Mouse (Mus musculus): ENCODE data around the gene Fcgr1. TPM values are rescaled to one million over a fixed set of nuclear protein-coding genes. Genes with fewer than 3 reads are reported as not detected.
"Not testable (repeated sequence)": the region's sequence is repeated elsewhere in the genome, so short reads cannot be mapped to it uniquely, and the experiment has no call there.

Gene Fcgr1
- total and polyA plus RNA-seq, 2 experiments = 2.2 to 3.7 TPM

- Histone ChIP-seq H3K36me3 (ENCODE audit: control insufficient read depth, insufficient read depth, low read length) (no peaks in the 10 kb centered on the region), H3K27ac (replicated peaks; ENCODE audit: insufficient read depth, low read depth, low read length) (no peak overlapping the region), H3K27me3 (ENCODE audit: control insufficient read depth, insufficient read depth, low read length) (peaks cover 22% of the 10 kb centered on the region; the same call in 1 of the 2 replicates), H3K4me3 (ENCODE audit: insufficient read depth, low read depth, low read length) (no peak overlapping the region), H3K79me2 (ENCODE audit: control insufficient read depth, insufficient read depth, low read length) (no peaks in the 10 kb centered on the region), H3K4me1 (ENCODE audit: control insufficient read depth, insufficient read depth, low read length) (no peaks in the 10 kb centered on the region), H3K9ac (ENCODE audit: low read depth, low read length) (no peak overlapping the region)
- no peak for DNase-seq (ENCODE audit: extremely low read depth, low read depth, low spot score)
- 89% methylated on average over 4 of the region's 4 CpGs for WGBS
- no peak for TF ChIP-seq CTCF (IDR thresholded peaks at IDR 0.05; ENCODE audit: low read depth, low read length)
These were observed 36.4 kb upstream of the Fcgr1 start for GRCm38 (mm10) chr3:96330181-96330580.

DNA sequence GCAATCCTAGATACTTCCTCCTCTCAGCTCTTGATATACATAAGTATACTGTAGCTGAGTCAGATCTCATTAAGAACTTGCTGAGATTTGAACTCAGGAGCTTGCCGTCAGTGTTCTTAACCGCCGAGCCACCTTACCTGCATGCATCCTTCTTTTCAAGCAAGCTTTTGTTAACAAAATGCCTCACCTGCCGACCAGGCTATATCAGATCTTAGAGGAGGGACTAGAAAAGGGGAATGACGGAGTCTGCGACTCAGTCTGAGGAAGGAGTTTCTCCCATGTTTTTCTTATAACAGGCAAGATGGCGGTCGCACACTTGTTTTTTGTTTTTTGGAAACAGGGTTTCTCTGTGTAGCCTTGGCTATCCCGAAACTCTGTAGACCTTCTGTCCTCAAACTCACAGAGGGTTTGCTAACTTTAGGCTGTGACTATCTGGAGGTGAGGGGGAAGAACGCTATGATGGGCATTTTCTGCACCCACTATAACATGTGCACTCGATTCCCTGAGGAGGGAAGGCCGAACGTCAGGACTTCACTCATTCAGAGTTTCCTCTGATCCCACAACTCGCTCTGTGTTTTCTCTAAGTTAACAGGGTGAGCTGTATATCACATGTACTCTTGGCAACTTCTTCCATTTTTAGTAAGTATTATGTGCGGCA lies 35.1 kb upstream of the Fcgr1 start:
- H3K36me3 ChIP-seq (ENCODE audit: control insufficient read depth, insufficient read depth, low read length) = no peaks in the 10 kb centered on the region
- H3K79me2 ChIP-seq (ENCODE audit: control insufficient read depth, insufficient read depth, low read length) = no peaks in the 10 kb centered on the region
- no peaks in the 10 kb centered on the region for H3K4me1 ChIP-seq (ENCODE audit: control insufficient read depth, insufficient read depth, low read length)
- no peak for DNase-seq (ENCODE audit: extremely low read depth, low read depth, low spot score)
- H3K27ac ChIP-seq (replicated peaks; ENCODE audit: insufficient read depth, low read depth, low read length) = no peak overlapping the region
- WGBS = 37% methylated on average over 15 of the region's 15 CpGs
- H3K4me3 ChIP-seq (ENCODE audit: insufficient read depth, low read depth, low read length) = no peak overlapping the region
- H3K9ac ChIP-seq (ENCODE audit: low read depth, low read length) = no peak overlapping the region
- H3K27me3 ChIP-seq (ENCODE audit: control insufficient read depth, insufficient read depth, low read length) = peaks cover 15% of the 10 kb centered on the region; the same call in 1 of the 2 replicates
- TF ChIP-seq POLR2A (IDR thresholded peaks at IDR 0.05; ENCODE audit: extremely low read depth, insufficient read depth, low read length) = no peak
- TF ChIP-seq CTCF (IDR thresholded peaks at IDR 0.05; ENCODE audit: low read depth, low read length) = no peak

GRCm38 (mm10) chr3:96328060-96328729 lies 34.4 kb upstream of the Fcgr1 start:
- H3K27ac ChIP-seq (replicated peaks; ENCODE audit: insufficient read depth, low read depth, low read length) = not testable (repeated sequence)
- peaks cover 12% of the 10 kb centered on the region; the same call in 1 of the 2 replicates for H3K27me3 ChIP-seq (ENCODE audit: control insufficient read depth, insufficient read depth, low read length)

GRCm38 (mm10) chr3:96327647-96328046 lies 33.9 kb upstream of the Fcgr1 start:
- Histone ChIP-seq H3K9ac (ENCODE audit: low read depth, low read length) (no peak overlapping the region), H3K27ac (replicated peaks; ENCODE audit: insufficient read depth, low read depth, low read length) (no peak overlapping the region), H3K27me3 (ENCODE audit: control insufficient read depth, insufficient read depth, low read length) (peaks cover 8% of the 10 kb centered on the region; the same call in 1 of the 2 replicates), H3K4me1 (ENCODE audit: control insufficient read depth, insufficient read depth, low read length) (no peaks in the 10 kb centered on the region), H3K4me3 (ENCODE audit: insufficient read depth, low read depth, low read length) (peak overlapping the region; percentile 26; the same call in 1 of the 2 replicates), H3K36me3 (ENCODE audit: control insufficient read depth, insufficient read depth, low read length) (no peaks in the 10 kb centered on the region), H3K79me2 (ENCODE audit: control insufficient read depth, insufficient read depth, low read length) (no peaks in the 10 kb centered on the region)
- DNase-seq (ENCODE audit: extremely low read depth, low read depth, low spot score) = no peak
- TF ChIP-seq CTCF (IDR thresholded peaks at IDR 0.05; ENCODE audit: low read depth, low read length) (no peak), POLR2A (IDR thresholded peaks at IDR 0.05; ENCODE audit: extremely low read depth, insufficient read depth, low read length) (no peak)
- 3% methylated on average over 16 of the region's 18 CpGs for WGBS

More at GRCm38 (mm10) chr3:96328060-96328729, 34.4 kb upstream of the Fcgr1 start:
- WGBS = 1% methylated on average over 49 of the region's 49 CpGs
- not testable (repeated sequence) for H3K36me3 ChIP-seq (ENCODE audit: control insufficient read depth, insufficient read depth, low read length); H3K4me1 ChIP-seq (ENCODE audit: control insufficient read depth, insufficient read depth, low read length); H3K79me2 ChIP-seq (ENCODE audit: control insufficient read depth, insufficient read depth, low read length); DNase-seq (ENCODE audit: extremely low read depth, low read depth, low spot score); H3K9ac ChIP-seq (ENCODE audit: low read depth, low read length)
- H3K4me3 ChIP-seq (ENCODE audit: insufficient read depth, low read depth, low read length) = peak overlapping the region; percentile 26; the same call in 1 of the 2 replicates

DNA sequence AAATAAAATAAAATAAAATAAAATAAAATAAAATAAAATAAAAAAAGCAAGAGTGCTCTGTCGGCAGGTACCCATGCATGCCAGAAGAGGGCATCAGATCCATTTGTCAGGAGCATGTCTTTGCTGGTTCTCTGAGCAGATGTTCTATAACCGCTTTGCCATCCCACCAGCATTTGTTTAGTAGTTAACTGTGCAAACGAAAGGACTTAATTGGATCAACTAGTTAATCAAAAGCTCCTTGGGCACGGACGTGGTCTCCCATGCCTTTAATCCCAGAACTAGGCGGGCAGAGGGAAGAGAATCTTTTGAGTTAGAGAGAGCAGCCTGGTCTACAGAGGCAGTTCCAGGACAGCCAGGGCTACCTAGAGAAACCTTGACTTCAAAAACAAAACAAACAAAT lies 33.4 kb upstream of the Fcgr1 start:
- TF ChIP-seq CTCF (IDR thresholded peaks at IDR 0.05; ENCODE audit: low read depth, low read length) = peak; percentile 55
- no peak for TF ChIP-seq POLR2A (IDR thresholded peaks at IDR 0.05; ENCODE audit: extremely low read depth, insufficient read depth, low read length)
- no peaks in the 10 kb centered on the region for H3K36me3 ChIP-seq (ENCODE audit: control insufficient read depth, insufficient read depth, low read length)
- no peak overlapping the region for H3K9ac ChIP-seq (ENCODE audit: low read depth, low read length)
- H3K4me1 ChIP-seq (ENCODE audit: control insufficient read depth, insufficient read depth, low read length) = no peaks in the 10 kb centered on the region
- 14% methylated on average over 6 of the region's 6 CpGs for WGBS
- H3K27ac ChIP-seq (replicated peaks; ENCODE audit: insufficient read depth, low read depth, low read length) = no peak overlapping the region
- H3K27me3 ChIP-seq (ENCODE audit: control insufficient read depth, insufficient read depth, low read length) = peaks cover 11% of the 10 kb centered on the region; the same call in 1 of the 2 replicates
- H3K79me2 ChIP-seq (ENCODE audit: control insufficient read depth, insufficient read depth, low read length) = no peaks in the 10 kb centered on the region
- DNase-seq (ENCODE audit: extremely low read depth, low read depth, low spot score) = peak; percentile 31
- no peak overlapping the region for H3K4me3 ChIP-seq (ENCODE audit: insufficient read depth, low read depth, low read length)

GRCm38 (mm10) chr3:96323806-96324205 lies 30.0 kb upstream of the Fcgr1 start:
- not testable (repeated sequence) for DNase-seq (ENCODE audit: extremely low read depth, low read depth, low spot score); H3K9ac ChIP-seq (ENCODE audit: low read depth, low read length); H3K79me2 ChIP-seq (ENCODE audit: control insufficient read depth, insufficient read depth, low read length); H3K27ac ChIP-seq (replicated peaks; ENCODE audit: insufficient read depth, low read depth, low read length); H3K4me1 ChIP-seq (ENCODE audit: control insufficient read depth, insufficient read depth, low read length); H3K4me3 ChIP-seq (ENCODE audit: insufficient read depth, low read depth, low read length); H3K36me3 ChIP-seq (ENCODE audit: control insufficient read depth, insufficient read depth, low read length)
- 74% methylated on average over 6 of the region's 6 CpGs for WGBS
- peaks cover 11% of the 10 kb centered on the region; the same call in 1 of the 2 replicates for H3K27me3 ChIP-seq (ENCODE audit: control insufficient read depth, insufficient read depth, low read length)
